Mouse (Mus musculus) adrenal gland, adult 2 months (tissue): ENCODE measurements around the gene Filip1l. TPM values are rescaled to one million over a fixed set of nuclear protein-coding genes. Genes with fewer than 3 reads are reported as not detected.

Source experiments
- DNase-seq: peaks from one replicate; pipeline ENCODE4 v3.0.0; 2021
- polyA plus RNA-seq: library from polyadenylated mRNA; depleted of rRNA; stranded (reverse); fragments of >200 nt; gene quantifications from 2 replicates; pipeline ENCODE4 v1.2.3, GENCODE M21; 2012
- total RNA-seq, 2 experiments: library from RNA; stranded (reverse); gene quantifications; 2 replicates each; pipeline ENCODE4 v1.2.3; 2021

Filip1l gene
- total and polyA plus RNA-seq, 3 experiments, result 0.99 to 23.1 (median 23.0) TPM

DNA sequence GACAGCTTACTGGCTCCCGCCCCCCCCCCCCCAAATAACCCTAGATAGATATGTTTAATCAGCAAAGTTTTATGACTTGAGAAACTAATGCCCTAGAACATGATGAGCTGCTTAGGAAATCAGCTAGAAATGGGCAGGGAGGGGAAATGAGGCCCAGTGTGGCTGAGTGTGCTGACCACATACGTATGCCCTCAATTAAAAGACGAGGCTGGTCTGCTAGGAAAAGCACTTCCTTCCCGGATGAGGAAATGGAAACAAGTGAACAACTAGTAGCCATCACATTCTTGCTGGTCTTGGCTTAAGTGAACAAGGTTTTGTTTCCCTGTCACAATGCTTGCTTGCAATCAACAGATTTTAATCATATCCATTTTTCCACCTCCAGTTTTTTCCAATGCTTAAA lies 177.7 kb downstream of the Filip1l start:
- DNase-seq, result no peak

DNA sequence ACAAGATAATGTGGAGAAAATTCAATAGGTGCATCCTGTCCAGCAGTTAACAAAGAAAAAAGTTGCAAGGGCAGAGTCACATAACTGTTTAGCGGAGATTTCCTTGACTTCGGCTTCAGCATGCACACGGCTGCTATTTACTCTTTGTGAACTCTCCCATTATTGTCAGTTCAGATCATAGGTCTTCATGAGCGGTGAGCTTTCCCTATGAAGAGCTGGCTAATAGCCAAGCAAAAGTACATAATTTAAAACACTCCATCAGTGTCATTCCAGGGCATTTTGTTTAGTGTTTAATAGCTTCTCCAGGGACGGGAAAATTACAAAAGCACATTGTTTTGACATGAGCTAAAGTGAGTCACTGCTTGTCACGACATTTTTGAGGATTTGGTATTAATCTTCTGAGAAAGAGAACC lies 179.2 kb downstream of the Filip1l start:
- peak; percentile 31 for DNase-seq

DNA sequence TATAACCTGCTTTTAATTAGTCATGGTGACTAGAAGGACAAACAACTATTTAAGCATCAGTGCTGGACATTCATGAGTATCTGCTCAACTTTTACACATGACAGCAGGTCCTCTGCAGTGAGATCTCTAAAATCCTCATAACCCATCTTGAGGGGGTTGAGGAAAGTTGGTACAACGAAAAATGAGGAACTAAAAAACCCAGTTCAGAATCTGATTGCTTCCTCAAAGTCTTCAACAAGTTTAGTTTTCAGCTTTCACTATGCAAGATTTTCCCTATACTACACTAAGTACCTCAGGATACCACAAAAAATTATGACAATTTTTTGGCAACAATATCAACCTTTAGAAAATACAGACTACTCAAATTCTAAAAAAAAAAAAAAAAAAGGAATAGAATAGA lies 181.5 kb downstream of the Filip1l start:
- DNase-seq, result no peak

GRCm38 (mm10) chr16:57534811-57535210 lies 181.9 kb downstream of the Filip1l start:
- DNase-seq, result no peak

DNA sequence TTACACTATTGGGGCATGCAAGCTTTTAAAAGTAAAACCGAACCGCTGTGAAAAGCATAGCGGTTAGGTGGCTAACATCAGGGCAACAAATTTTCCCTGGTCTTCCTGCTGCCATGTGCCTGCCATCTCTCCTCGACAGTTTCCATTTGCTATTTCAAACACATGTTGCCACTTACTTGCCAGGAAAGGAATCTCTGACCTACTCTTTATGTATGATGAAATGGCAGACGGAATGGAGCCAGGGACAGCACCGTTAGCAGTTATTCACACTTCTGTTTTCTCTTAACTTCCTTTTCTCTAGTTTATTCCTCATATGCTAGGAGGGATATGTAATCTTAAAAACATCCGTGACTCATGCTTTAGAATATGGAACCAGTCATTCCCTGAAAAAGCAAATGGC lies 183.6 kb downstream of the Filip1l start:
- no peak for DNase-seq

- DNase-seq, result no peak
Observed at GRCm38 (mm10) chr16:57543243-57543642, 190.3 kb downstream of the Filip1l start.

- DNase-seq, result no peak
Observed at GRCm38 (mm10) chr16:57544441-57544840, 191.5 kb downstream of the Filip1l start.

GRCm38 (mm10) chr16:57546355-57546754 lies 193.5 kb downstream of the Filip1l start:
- no peak for DNase-seq

DNA sequence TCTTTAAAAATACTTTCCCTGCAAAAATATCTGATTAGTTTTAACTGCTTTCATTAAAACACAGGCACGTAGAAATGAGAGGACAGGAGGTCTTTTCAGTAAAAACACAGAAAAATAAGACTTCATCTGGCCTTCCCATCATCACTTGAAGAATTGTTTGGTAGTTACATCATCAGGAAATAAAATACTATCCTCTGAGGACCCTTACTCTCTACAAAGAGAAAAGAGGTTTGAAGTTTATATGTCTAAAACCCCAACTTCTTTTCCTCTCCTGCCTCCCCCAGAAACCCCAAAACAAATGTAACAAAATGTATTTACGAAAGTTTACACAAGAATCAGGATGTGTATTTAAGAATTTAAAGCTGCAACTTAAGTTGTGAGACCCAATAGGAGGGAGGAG lies 195.7 kb downstream of the Filip1l start:
- no peak for DNase-seq

DNA sequence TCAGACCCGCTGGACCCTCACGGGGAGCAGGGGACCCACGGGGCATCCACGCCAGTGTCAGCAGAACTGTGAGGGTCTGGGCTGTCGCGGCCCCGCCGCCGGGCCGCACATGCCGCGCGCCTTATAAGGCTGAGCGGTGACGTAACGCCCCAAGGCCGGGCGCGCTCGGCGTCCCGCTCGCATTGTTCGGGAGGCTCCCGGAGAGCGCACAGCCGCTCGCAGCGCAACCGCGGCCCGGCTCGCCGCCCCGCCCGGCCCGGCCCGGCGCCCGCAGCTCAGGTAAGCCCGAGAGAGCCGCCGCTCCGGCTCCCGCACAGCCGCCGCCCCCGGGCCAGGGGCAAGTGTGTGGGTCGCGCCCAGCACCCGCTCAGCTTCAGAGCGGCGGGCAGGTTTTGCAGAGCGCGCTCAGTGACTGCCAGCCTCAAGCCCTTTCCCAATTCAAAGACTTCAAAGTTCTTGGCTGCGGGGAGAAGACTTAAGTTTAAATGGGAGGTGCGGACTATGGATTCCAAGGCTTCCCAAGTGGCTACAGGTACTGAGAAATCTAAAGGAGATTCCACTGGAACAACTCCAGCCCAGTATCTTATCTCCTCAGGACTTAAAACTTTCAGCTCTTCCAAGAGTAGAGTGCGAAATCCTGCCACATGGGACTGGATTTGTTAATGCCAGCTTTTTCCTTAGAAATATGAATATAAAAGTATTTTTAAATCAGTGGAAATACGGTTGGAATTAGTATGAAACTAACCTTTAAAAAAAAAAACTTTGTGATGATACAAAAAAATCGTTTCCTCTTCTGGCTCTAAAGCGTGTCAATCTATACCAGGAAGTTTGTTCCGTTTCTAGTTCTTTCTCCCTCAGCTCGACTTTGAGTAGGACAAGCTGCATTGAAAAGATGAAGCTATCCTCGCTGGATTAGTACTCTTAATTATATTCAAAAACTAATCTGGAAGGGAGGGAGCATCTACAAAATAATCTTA lies 196.5 kb downstream of the Filip1l start:
- DNase-seq, result peak; percentile 90

GRCm38 (mm10) chr16:57550088-57550487 lies 197.2 kb downstream of the Filip1l start:
- DNase-seq, result no peak

GRCm38 (mm10) chr16:57550817-57551216 lies 197.9 kb downstream of the Filip1l start:
- no peak for DNase-seq

DNA sequence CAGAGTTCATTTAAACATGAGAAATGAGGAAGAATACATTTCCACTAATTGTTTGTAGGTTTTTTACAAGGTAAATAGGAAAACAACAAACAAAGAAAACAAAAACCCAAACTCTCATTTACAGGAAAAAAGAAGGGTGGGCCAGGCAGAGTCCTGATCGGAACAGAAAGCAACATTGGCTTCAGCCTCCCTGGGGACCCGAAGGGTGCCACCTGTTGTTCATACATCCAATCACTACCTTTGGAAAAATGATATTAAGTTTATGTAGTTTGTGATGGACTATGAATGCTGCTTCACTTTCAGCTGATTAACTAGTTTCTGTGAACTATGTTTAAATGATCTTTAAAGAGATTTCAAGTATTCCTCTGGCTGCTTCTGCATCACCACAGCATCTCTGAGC lies 198.7 kb downstream of the Filip1l start:
- no peak for DNase-seq

DNA sequence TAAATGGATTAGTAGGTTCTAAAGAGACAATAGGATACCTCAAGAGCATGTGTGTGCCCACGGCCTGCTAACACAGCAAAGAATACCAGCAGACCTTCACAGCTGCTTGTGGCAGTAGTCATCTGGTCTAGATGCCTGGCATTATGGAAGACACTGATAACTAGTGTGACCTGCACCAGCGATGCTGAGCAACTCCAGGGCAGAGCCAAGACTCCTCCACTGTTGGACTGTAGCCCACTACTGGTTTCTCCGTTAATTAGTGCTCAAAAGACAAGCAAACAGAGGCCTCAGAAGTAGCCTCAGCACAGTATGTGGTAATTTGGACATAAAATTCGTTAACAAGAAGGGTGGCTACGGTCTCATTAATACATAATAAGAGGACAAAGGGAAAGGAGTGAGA lies 199.8 kb downstream of the Filip1l start:
- DNase-seq, result no peak

DNA sequence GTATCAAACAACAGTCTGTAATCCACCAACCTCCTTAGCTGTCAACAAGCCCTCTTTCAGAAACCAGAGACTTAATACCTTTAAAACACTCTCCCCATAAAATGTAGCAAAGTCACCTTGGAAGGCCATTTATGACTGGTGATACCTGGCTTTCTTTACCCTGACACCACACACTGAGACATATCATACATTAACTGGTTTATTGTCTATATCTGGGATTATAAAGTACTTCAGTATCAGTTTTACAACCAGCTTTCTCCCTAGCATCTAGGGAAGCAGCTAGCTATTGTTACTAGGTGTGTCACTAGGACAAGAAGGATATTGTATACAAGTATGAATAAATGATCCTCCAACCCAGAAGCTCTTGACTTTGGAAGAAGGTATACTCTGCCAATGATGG lies 200.3 kb downstream of the Filip1l start:
- no peak for DNase-seq

DNA sequence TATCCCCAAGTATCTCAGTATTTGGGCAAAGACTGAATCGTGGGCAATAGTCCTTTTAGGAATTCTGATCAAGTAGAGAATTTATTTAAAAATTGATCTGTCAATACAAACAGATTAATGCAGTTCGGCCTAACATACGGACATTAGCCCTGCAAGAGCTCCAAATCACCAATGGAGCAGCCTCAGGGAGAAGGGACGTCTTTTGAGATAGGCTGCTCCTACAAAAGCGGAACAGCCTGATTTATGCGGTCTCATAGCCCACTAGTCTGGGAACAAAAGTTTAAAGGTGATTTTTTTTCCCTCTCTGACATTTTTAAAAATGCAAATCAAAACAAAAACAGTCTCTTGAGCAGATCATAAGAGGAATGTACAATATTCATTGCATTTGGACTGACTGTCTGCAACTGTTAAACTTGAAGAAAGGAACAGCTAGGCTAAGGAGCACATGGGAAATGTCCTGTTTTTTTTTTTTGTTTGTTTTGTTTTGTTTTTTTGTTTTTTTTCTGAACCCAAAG lies 202.1 kb downstream of the Filip1l start:
- no peak for DNase-seq

- no peak for DNase-seq
Observed at GRCm38 (mm10) chr16:57555667-57556066, 202.8 kb downstream of the Filip1l start.

GRCm38 (mm10) chr16:57556244-57556643 lies 203.4 kb downstream of the Filip1l start:
- DNase-seq, result no peak

DNA sequence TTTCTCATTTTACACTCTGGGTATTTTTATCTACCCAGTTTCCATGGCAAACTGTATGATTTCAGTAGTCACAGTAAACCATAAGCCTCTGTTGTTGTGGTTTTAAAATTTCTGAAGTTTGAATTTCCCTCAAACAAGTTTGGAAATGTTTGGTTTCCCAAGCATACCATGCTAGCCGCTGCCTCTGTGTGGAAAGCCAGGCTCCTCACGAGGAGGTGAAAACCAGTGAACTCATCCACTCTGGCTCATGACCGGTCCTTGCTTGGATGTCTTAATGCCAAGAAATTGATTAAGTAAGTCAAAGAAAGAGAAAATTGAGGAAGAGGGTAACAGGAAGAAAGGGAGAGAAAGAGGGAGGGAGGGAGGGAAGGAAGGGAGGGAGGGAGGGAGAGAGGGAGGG lies 205.4 kb downstream of the Filip1l start:
- no peak for DNase-seq

GRCm38 (mm10) chr16:57560185-57560584 lies 207.3 kb downstream of the Filip1l start:
- DNase-seq, result no peak

DNA sequence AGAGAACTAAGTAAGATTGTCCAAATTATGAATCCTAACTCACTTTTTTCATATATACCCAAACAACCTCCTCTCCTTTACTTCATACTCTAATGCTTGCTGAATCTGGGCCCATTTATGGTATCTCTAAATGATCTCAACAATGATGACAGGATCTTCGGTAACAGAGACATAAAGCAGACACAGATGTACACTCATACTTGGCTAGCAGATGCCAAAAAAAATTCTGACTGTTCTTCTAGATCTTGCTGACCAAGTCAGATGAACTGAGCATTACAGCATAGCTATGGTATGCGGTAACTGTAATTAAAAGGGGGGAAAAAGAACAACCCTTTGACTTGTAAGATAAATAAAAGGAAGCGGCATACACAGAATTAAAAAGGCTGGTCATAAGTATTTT lies 210.6 kb downstream of the Filip1l start:
- DNase-seq, result no peak

- no peak for DNase-seq
Observed at GRCm38 (mm10) chr16:57564807-57565206, 211.9 kb downstream of the Filip1l start.

- no peak for DNase-seq
Observed at GRCm38 (mm10) chr16:57566215-57566614, 213.3 kb downstream of the Filip1l start.
